Mouse (Mus musculus): ENCODE data around the gene Csf3.

GRCm38 (mm10) chr11:98702323-98702722 is 1.3 kb downstream of the Csf3 start:
- TF ChIP-seq POLR2A (IDR thresholded peaks at IDR 0.05; ENCODE audit: borderline replicate concordance, low read depth, low read length) (no peak), CTCF (IDR thresholded peaks at IDR 0.05; ENCODE audit: low read depth, low read length) (no peak)
